Mouse (Mus musculus): Measurements from ENCODE around the gene Ttc12.

GRCm38 (mm10) chr9:49392242-49392641, 93.8 kb downstream of the Ttc12 start:
- TF ChIP-seq POLR2A (IDR thresholded peaks at IDR 0.05; ENCODE audit: control insufficient read depth, extremely low read depth, insufficient read depth, low read length, poor library complexity) (no peak), CTCF (IDR thresholded peaks at IDR 0.05; ENCODE audit: borderline replicate concordance, control insufficient read depth, extremely low read depth, insufficient read depth, low read length, poor library complexity) (no peak)

Data from thymus, adult 2 months (tissue).